Mouse (Mus musculus): ENCODE data around the gene H2-DMb2.

DNA sequence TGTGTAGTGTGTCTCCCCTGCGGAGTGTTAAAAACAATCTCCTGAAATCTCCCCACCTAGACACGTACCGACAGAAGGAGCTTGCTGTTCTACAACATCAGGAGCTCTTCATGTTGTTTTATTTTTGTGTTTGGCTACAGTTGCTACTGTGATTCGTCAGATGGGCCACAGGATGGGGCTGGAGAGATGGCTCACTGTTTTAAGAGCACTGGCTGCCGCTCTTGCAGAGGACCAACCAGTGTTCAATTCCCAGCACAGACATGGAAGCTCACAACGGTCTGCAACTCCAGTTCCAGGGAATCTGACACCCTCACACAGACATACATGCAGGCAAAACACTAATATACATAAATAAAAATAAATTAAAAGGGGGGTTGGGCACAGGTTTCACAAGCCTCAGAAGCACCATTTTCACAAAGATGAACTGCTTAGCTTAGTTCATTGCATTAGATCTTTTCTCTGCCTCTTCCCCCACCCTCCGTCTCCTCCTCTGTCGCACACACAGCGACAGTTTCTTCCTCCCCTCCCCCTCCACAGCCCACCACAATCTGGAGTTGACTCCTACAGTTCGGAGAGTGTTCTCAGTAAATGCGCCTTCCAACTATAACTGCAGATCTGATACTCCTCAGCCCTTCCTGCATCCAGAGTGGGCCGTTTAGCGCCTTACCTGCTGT is 14.7 kb upstream of the H2-DMb2 start:
- TF ChIP-seq CTCF (IDR thresholded peaks at IDR 0.05; ENCODE audit: low read depth) (no peak), EP300 (IDR thresholded peaks at IDR 0.05; ENCODE audit: low read depth) (no peak)
